Mouse (Mus musculus): Measurements from ENCODE around the gene Dst. TPM values are rescaled to one million over a fixed set of nuclear protein-coding genes. Genes with fewer than 3 reads are reported as not detected.

Dst gene
- polyA plus RNA-seq, 1 experiment, result 197 TPM

DNA sequence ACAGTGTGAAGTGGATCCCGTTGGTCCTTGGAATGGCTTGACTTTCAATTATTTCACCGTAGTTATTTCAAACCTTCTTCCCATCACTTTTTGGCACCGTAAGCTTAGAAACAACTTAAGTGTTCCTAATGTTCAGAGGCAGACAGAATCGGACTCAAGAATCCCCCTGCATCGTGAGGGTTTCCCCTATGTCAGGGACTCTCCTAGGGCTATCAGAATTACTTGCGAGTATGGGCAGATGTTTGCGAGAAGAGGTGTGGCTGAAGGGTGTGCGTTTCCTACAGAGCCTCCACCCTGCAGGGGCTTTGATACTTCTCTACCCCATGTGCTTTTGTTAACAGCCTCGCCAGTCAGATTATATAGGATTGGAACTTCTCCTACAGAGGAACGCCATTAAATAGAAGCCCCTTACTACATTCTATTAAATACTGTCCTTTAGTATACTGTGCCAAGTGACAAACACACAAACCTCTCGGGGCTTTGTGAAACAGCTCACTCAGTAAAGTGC, 312.1 kb downstream of the Dst start:
- H3K27ac ChIP-seq (ENCODE audit: insufficient read depth, low read depth, low read length), result no peak overlapping the region
- TF ChIP-seq CTCF (IDR thresholded peaks at IDR 0.05; ENCODE audit: insufficient read depth, low read depth, low read length) (no peak), POLR2A (IDR thresholded peaks at IDR 0.05; ENCODE audit: insufficient read depth, low read depth, low read length) (no peak)
- no peaks in the 10 kb centered on the region for H3K4me1 ChIP-seq (ENCODE audit: control insufficient read depth, insufficient read depth, low read length)
- H3K4me3 ChIP-seq (ENCODE audit: insufficient read depth, low read depth, low read length), result no peak overlapping the region
- 89% methylated on average over 11 of the region's 11 CpGs for WGBS

DNA sequence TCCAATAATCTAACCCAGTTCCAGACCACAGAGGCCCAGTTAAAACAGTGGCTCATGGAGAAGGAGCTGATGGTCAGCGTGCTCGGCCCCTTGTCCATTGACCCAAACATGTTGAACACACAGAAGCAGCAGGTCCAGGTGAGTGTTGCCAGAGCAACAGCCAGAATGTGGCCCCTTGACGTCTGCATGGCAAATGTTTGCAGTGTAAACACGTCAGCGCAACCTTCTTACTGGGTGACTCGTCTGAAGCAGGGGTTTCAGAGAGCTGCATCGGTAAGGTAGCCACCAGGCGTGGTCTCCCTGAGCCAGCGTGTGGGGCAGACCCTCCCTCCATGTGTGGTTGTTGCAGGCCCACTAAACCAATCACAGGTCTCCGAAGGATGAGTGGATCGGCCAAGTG, 315.8 kb downstream of the Dst start:
- H3K4me1 ChIP-seq (ENCODE audit: control insufficient read depth, insufficient read depth, low read length), result no peaks in the 10 kb centered on the region
- 96% methylated on average over 11 of the region's 11 CpGs for WGBS
- no peak for TF ChIP-seq POLR2A (IDR thresholded peaks at IDR 0.05; ENCODE audit: insufficient read depth, low read depth, low read length)
- no peak for TF ChIP-seq CTCF (IDR thresholded peaks at IDR 0.05; ENCODE audit: insufficient read depth, low read depth, low read length)
- H3K27ac ChIP-seq (ENCODE audit: insufficient read depth, low read depth, low read length), result no peak overlapping the region
- H3K4me3 ChIP-seq (ENCODE audit: insufficient read depth, low read depth, low read length), result no peak overlapping the region

DNA sequence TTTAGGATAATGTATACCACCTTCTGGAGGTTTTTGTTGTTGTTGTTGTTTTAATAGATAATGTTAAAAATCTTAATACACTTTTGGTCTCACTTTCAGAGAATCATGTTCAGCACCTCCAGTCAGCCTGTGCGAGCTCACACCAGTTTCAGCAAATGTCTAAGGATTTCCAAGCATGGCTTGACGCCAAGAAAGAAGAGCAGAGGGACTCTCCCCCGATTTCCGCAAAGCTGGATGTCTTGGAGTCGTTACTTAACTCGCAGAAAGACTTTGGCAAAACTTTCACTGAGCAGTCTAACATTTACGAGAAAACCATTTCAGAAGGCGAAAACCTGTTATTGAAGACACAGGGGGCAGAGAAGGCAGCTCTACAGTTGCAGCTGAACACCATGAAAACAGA, 319.7 kb downstream of the Dst start:
- Histone ChIP-seq H3K4me3 (ENCODE audit: insufficient read depth, low read depth, low read length) (no peak overlapping the region), H3K27ac (ENCODE audit: insufficient read depth, low read depth, low read length) (no peak overlapping the region), H3K4me1 (ENCODE audit: control insufficient read depth, insufficient read depth, low read length) (no peaks in the 10 kb centered on the region)
- no peak for TF ChIP-seq CTCF (IDR thresholded peaks at IDR 0.05; ENCODE audit: insufficient read depth, low read depth, low read length)
- no peak for TF ChIP-seq POLR2A (IDR thresholded peaks at IDR 0.05; ENCODE audit: insufficient read depth, low read depth, low read length)
- WGBS, result 68% methylated on average over 8 of the region's 8 CpGs

DNA sequence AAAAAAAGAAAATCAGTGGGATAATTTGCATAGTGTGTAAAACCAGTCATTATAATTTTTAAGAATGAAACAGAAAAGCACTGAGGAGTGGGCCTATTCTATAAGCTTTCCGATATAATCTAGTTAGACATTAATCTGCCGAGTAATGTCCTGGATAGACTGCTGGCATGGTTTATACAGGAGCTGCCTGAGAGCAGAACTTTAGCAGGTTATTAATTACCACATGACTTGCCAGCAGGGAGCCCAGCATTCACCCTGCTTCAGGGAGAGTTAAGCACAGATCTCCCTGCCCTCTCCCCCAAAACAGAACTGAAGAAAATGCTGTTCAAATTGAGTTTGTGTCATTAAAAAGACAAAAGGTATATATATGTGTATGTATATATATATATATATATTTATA, 323.0 kb downstream of the Dst start:
- WGBS, result 70% methylated on average over 2 of the region's 2 CpGs
- Histone ChIP-seq H3K27ac (ENCODE audit: insufficient read depth, low read depth, low read length) (no peak overlapping the region), H3K4me3 (ENCODE audit: insufficient read depth, low read depth, low read length) (no peak overlapping the region), H3K4me1 (ENCODE audit: control insufficient read depth, insufficient read depth, low read length) (peaks cover under 1% of the 10 kb centered on the region)
- no peak for TF ChIP-seq POLR2A (IDR thresholded peaks at IDR 0.05; ENCODE audit: insufficient read depth, low read depth, low read length)
- no peak for TF ChIP-seq CTCF (IDR thresholded peaks at IDR 0.05; ENCODE audit: insufficient read depth, low read depth, low read length)

DNA sequence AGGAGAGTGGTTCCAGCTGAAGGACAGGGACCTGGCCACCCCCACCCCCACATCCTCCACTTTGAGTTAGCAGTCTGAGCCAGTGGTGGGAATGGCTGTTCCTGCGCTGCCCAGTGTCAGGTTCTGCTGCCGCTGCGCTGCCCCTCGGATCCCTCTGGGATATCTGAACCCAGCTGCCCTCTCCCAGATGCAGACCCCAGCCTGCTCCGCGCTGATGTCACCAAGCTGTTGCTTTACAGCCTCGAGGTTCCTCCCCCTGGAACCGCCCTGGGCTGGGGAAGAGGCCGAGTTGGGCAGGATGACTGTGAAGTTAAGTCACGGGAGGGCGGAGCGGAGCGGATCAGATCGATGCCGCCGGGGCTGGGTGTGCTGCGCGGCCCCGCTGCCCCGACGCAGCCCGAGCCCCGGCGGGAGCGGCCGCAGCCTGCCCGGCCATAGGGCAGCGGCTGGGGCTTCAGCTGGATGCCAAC, 328.3 kb downstream of the Dst start:
- peaks cover 9% of the 10 kb centered on the region for H3K4me1 ChIP-seq (ENCODE audit: control insufficient read depth, insufficient read depth, low read length)
- peak overlapping the region; percentile 40 for H3K4me3 ChIP-seq (ENCODE audit: insufficient read depth, low read depth, low read length)
- TF ChIP-seq CTCF (IDR thresholded peaks at IDR 0.05; ENCODE audit: insufficient read depth, low read depth, low read length) (no peak), POLR2A (IDR thresholded peaks at IDR 0.05; ENCODE audit: insufficient read depth, low read depth, low read length) (no peak)
- WGBS, result 6% methylated on average over 28 of the region's 28 CpGs
- no peak overlapping the region for H3K27ac ChIP-seq (ENCODE audit: insufficient read depth, low read depth, low read length)

DNA sequence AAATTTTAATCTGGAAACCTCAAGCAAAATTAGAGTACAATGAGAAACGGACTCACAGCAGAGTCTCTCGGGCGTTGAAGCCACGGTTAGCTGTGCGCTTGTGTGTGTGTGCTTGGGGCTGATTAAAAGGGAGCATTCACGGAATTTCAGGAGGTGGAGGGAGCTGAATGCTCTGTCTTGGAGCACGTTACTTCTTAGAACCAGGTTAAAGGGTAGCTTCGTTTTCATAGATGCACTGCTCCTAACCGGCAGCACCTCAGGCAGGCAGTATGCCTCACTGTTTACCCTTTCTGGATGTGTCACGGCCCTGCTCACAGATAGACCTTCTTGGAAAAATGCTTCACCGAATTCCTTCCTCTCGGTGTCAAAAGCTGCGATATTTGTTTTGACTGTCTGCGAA, 329.2 kb downstream of the Dst start:
- H3K27ac ChIP-seq (ENCODE audit: insufficient read depth, low read depth, low read length), result no peak overlapping the region
- H3K4me3 ChIP-seq (ENCODE audit: insufficient read depth, low read depth, low read length), result peak overlapping the region; percentile 4; the same call in 1 of the 2 replicates
- peaks cover 9% of the 10 kb centered on the region for H3K4me1 ChIP-seq (ENCODE audit: control insufficient read depth, insufficient read depth, low read length)
- WGBS, result 46% methylated on average over 14 of the region's 14 CpGs
- TF ChIP-seq CTCF (IDR thresholded peaks at IDR 0.05; ENCODE audit: insufficient read depth, low read depth, low read length) (no peak), POLR2A (IDR thresholded peaks at IDR 0.05; ENCODE audit: insufficient read depth, low read depth, low read length) (no peak)

DNA sequence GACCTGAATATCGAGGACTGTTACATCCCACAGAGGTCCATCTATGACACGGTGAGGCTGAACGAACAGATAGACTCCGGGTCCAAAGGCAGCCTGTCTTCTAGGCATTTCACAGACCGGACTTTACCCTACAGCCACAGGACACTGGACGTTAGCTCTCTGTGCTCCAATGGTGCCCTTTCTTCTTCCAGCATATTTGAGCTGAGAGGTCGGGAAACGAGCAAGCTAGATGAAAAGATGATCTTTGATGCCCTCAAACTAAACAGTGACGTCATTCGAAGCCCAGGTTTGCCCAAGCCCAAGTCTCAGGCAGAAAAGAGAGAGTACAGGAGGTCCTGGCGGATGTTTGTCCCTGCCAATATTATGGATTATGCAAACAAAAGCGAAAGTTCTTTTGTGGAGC, 329.7 kb downstream of the Dst start:
- no peak overlapping the region for H3K4me3 ChIP-seq (ENCODE audit: insufficient read depth, low read depth, low read length)
- WGBS, result 69% methylated on average over 12 of the region's 12 CpGs
- peaks cover 9% of the 10 kb centered on the region for H3K4me1 ChIP-seq (ENCODE audit: control insufficient read depth, insufficient read depth, low read length)
- TF ChIP-seq CTCF (IDR thresholded peaks at IDR 0.05; ENCODE audit: insufficient read depth, low read depth, low read length), result no peak
- H3K27ac ChIP-seq (ENCODE audit: insufficient read depth, low read depth, low read length), result no peak overlapping the region

DNA sequence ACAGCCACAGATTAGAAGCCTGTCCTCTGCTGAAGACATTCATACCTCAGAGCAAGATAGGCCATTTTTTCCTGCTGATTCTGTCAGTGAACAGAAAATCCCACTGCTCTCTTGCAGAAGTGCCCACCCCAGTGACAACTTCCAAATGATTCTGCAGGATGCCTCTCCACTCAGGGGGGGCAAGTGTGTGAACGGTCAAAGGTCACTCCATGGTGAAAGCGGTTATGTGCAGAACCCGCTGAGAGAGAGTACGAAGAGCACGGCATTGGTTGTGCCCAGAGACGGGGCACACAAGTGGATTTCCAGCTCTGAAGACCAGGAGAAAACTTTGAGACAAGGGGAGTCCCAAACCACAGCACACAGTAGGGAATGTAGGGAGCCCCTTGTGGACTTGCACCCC, 330.2 kb downstream of the Dst start:
- Histone ChIP-seq H3K4me3 (ENCODE audit: insufficient read depth, low read depth, low read length) (no peak overlapping the region), H3K4me1 (ENCODE audit: control insufficient read depth, insufficient read depth, low read length) (peaks cover 9% of the 10 kb centered on the region), H3K27ac (ENCODE audit: insufficient read depth, low read depth, low read length) (no peak overlapping the region)
- TF ChIP-seq CTCF (IDR thresholded peaks at IDR 0.05; ENCODE audit: insufficient read depth, low read depth, low read length) (no peak), POLR2A (IDR thresholded peaks at IDR 0.05; ENCODE audit: insufficient read depth, low read depth, low read length) (no peak)
- 89% methylated on average over 6 of the region's 6 CpGs for WGBS

DNA sequence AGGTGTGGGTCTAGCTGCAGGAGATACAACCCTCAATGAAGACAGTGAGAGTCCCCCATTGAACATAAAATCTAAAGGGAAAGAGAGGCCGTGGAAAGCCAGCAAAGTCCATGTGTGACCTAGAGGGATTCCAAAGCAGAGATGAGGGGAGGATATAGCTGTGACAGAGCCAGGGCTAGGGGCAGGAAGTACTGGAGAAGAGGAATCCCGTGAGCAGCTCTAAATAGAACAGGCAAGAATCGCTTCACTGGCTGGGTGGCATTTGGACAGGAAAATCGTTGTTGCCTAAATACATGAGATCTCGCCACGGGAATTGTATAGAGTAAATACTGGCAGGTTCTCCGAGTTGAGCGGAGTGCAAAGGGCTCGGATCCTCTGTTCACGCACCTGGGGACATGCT, 336.7 kb downstream of the Dst start:
- H3K4me1 ChIP-seq (ENCODE audit: control insufficient read depth, insufficient read depth, low read length), result no peaks in the 10 kb centered on the region
- 70% methylated on average over 10 of the region's 10 CpGs for WGBS
- TF ChIP-seq CTCF (IDR thresholded peaks at IDR 0.05; ENCODE audit: insufficient read depth, low read depth, low read length), result no peak
- TF ChIP-seq POLR2A (IDR thresholded peaks at IDR 0.05; ENCODE audit: insufficient read depth, low read depth, low read length), result no peak
- H3K4me3 ChIP-seq (ENCODE audit: insufficient read depth, low read depth, low read length), result no peak overlapping the region
- no peak overlapping the region for H3K27ac ChIP-seq (ENCODE audit: insufficient read depth, low read depth, low read length)
